Mouse (Mus musculus) T-helper 1 cell (primary cell): Measurements from ENCODE around the gene Trf.

ENCODE experiments used
- in situ Hi-C: fragments of 300-600 bp; cut with MboI, MseI; formaldehyde crosslinking; loops from one replicate; pipeline ENCODE4 v1.15.1; 2025; ENCODE audit warnings: high pct_unique_total_duplicates

The Trf gene

GRCm38 (mm10) chr9:103225464-103225863, 4.8 kb downstream of the Trf start:
- in situ Hi-C loops, result loop anchor here (5.0 kb wide), 1 partner anchor 57 kb away; no protein-coding TSS in a partner anchor

DNA sequence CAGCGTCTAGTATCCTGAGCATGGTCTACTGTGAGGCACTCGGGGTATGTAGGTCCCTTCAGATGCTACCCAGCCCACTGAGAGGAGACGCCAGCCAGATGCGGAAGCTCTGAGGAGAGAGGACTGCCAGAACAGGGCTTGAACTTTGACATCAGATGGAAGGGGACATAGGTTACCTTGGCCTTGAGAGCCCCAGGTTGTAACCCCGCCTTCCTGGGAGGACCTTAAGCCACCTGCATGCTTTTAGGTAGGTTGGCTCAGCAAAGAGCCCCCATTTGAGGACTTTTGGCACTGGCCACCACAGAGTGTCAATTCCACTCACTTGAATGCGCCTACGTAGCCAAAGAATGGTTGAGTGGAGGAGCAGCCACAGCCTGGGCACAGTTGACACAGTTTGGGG, 5.5 kb downstream of the Trf start:
- in situ Hi-C loops, result loop anchor here (5.0 kb wide), 1 partner anchor 58 kb away; no protein-coding TSS in a partner anchor

DNA sequence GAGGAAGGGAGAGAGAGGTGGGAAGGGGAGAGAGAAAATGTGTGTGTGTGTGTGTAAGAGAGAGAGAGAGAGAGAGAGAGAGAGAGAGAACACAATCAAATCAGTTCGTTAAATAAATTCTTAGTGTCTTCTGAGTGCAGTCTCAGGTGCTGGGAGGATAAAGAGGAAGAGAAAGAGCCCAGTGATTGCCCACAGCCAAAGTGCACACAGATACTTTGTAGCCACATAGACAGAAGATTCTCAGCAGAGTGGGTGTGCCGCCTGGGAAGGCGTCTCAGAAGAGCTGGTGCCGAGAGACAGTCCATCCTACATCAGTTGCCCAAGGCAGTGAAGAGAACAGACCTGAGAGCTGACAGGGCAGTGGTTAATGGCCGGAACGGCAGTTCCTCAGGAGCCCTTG, 16.0 kb downstream of the Trf start:
- in situ Hi-C loops, result no loop called here

DNA sequence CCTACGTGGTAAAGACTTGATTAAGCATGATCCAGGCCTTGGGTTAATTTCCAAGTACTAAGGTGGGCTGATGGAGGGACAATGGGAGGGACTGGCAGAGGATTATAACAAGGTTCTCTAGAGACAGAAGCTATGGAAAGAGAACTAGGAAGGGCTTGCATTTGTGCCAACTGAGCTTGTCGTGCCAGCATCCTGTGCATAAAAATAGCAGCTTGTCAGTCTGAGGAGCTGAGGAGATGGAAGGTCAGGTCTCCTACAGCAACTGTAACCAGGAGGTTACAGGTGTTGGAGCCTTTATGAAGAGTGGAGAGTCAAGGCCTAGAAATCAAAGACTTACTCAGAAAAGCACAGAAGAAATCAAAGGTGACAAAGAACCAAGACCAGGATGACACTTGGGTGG, 16.6 kb downstream of the Trf start:
- in situ Hi-C loops, result no loop called here

DNA sequence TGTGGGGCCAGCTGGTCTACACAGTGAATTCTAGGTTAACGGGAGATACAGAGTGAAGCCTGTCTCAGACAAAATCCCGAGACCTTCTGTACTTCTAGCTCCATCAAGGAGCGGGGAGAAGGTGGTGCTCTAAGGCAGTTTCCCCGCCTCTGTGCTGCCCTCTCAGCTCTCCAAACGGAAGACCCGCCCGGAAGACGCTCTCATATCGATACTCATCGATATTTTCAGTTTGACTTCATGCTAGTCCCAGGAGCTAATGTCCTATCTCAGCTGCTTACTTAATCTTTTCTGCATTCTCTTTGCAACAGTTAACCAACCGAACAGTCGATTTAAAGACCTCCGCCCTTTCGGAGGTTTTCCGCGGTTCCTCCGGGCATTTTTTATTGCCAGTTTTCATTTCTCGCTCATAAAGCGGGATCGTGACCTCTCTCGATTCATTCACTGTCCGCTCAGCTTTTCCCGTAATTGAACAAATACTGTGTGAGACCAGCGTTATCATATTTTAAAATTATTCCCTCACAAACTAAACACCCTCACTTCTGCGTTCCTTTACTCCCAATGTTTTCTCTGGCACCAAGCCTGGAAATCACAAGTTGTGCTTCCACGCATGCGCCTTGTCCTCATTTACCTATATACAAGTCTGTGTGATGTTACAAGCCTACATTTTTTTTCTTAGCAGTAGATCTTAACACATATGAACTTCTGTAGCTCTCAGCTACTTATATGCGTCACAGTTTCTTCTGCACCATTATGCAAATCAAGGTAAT, 17.4 kb downstream of the Trf start:
- in situ Hi-C loops, result no loop called here

- in situ Hi-C loops, result no loop called here
Observed at GRCm38 (mm10) chr9:103208802-103209423, 21.3 kb downstream of the Trf start.

DNA sequence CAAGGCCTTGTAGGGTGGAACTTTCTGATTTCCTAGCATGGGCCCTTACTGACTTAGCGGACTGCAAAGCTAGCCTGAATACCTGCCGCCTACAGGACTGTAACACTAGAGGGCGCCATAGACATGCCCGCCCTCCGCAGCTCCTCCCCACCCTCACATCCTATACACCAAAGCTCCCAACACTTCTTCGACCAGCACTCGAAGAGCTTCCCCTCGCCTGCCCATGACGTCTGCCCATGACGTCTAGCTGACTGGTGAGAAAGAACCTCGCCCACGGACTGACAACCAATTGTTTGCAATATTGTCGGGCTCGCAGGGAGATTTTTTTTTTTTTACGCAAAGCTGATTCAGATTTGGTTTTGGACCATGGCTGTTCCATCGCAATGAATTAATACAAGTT, 22.4 kb downstream of the Trf start:
- in situ Hi-C loops, result no loop called here

GRCm38 (mm10) chr9:103205786-103206185, 24.5 kb downstream of the Trf start:
- in situ Hi-C loops, result no loop called here

- in situ Hi-C loops, result no loop called here
Observed at GRCm38 (mm10) chr9:103201561-103202260, 28.5 kb downstream of the Trf start, which contains the start of gene Srprb. Srprb (minus strand) TSS chr9:103202137.

DNA sequence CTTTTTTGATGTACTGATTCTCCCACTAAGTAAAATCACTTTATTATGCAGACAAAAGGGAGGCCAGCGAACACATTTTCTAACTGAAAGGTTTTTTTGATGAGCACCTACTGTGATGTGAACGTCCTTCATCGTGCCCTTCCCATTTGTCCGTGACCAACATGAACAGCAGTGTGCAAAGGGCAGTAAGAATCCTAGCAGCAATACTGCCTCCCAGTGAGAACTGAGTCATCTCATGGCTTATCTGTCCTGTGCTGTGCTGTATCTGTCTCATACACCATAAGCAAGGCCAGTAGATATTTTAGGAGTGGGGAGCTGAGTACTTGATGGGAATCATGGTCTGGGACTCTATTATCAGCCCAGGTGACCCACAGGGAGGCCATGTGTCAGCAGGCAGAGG, 41.8 kb downstream of the Trf start:
- in situ Hi-C loops, result no loop called here

DNA sequence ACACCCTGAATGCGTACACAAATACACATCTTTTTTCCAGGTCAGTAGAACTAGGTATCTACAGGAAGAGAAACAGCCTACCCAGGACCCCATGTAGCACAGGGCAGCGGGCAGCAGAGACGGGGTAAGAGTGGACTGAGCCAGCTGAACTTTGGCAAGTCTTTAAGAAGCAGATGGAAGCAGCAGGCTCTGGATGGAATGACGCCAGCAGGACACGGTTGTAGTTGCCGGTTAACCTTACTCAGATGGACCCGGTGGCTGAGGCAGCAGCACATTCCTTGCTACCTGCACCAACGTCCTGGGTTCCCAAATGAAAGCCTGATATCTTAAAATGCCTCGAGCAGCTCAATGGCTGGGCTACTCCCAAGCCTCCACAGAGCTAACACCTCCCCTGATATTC, 43.5 kb downstream of the Trf start:
- in situ Hi-C loops, result no loop called here

DNA sequence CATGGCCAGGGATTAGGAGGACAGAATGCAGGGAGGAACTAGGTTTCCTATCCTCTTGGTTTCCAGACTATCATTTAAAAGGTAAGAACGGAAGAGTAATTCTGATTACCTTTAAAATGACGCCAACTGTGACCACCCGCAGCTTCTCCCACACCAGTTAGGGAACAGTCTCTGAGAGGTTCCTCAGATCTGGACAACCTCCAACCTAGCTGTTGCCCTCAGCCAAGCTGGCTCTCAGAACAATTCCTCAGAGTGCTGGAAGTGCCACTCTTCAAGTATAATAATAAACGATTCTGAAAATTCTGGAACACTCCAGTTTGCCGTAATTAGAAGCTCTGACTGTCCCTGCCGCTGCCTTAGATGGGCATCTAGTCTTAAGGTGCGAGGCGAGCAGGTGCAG, 44.3 kb downstream of the Trf start:
- in situ Hi-C loops, result no loop called here

DNA sequence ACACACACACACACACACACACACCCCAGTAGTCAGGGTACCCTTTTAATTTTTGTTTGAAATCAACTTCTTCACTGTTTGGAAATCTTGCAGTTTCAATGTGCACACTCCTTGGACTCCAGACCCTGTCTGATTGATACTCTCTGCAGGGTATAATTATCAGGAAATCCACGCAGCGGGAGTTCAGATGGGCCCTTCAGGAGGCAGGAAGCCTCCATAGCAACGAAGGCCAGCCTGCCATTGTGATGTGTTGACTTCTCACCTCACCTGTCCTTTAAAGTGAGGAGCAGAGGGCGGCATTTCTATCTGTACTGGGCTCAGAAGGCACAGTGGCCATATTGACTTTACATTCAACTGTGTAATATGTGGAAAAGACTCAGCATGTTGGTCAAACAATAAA, 45.4 kb downstream of the Trf start:
- in situ Hi-C loops, result loop anchor here (5.0 kb wide), 1 partner anchor 93 kb away; no protein-coding TSS in a partner anchor

DNA sequence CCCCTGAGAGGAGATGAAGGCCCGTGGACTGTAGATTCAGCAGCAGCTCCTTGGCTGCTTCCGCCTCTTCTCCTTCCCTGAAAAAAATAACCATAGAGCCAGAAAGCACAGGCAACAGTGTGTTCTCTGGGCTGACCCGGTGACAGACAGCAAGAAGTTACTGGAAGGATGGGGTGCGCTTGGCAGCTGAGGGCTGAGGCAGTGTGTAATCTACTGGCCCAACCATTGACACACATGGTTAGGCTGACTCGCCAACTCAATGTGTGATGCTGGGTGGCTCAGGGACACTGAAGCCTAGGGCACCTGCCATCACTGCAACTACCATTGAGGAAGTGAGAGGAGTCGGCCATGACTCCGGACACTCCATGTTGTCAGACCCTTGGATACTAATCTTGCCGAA, 48.4 kb downstream of the Trf start:
- in situ Hi-C loops, result loop anchor here (5.0 kb wide), 1 partner anchor 90 kb away; no protein-coding TSS in a partner anchor

DNA sequence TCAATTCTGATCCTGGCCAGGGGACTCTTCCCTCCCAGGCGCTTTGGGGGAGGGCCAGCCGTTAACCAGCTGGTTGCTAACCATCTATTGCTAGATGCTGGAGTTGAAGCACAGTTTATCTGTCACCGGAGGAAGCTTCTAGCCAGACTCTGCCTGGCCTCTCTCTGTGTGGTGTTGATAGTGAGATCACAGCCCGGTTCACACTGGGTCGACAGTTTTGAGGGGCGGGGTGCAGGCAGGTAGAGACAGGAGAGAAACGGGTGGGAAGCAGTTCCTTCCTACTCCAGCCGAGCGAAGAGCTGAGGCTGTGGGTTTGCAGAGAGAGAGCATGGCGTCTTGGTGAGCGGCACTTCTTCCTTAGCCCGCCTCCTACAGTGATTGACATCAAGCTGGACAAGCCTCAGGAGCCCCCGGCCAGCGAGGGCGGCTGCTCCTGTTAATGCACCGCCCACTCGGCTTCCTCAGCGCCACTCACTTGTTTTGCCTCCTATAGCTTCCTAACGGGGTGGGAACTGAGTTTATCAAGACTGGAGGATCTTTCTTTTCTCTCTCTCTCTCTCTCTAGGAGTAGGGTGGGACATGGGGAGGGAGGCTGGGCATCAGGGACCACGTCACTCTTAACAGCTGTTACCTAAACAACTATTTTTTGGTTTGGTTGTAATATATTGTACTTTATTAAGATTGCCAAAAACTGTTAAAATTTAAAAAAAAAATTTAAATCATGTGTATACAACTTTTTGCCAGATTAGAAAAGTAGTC, 49.3 kb downstream of the Trf start:
- in situ Hi-C loops, result loop anchor here (5.0 kb wide), 1 partner anchor 89 kb away; no protein-coding TSS in a partner anchor

DNA sequence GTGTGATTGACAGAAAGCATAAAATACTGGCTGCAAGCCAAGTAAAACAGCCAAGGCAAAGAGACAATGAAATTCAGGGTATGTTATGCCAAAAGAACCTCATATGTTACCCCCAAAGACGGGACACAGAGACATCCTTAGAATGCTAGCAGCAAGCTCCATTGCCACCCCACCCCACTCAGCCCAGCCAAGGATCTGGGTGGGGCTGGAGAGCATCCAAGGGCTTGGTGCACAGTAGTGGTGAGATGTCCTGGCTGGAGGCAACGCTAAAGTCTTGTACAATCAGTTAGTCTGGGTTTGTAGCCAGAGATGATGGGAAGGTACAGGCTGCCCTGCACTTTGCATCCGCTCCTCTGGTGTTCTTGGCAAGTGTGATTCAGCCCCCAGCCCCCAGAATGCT, 49.9 kb downstream of the Trf start:
- in situ Hi-C loops, result loop anchor here (5.0 kb wide), 1 partner anchor 88 kb away; no protein-coding TSS in a partner anchor

GRCm38 (mm10) chr9:103175692-103176091, 54.6 kb downstream of the Trf start:
- in situ Hi-C loops, result loop anchor here (10.0 kb wide), 1 partner anchor 541 kb away; no protein-coding TSS in a partner anchor

GRCm38 (mm10) chr9:103174771-103175519, 55.3 kb downstream of the Trf start:
- in situ Hi-C loops, result loop anchor here (10.0 kb wide), 1 partner anchor 540 kb away; no protein-coding TSS in a partner anchor

DNA sequence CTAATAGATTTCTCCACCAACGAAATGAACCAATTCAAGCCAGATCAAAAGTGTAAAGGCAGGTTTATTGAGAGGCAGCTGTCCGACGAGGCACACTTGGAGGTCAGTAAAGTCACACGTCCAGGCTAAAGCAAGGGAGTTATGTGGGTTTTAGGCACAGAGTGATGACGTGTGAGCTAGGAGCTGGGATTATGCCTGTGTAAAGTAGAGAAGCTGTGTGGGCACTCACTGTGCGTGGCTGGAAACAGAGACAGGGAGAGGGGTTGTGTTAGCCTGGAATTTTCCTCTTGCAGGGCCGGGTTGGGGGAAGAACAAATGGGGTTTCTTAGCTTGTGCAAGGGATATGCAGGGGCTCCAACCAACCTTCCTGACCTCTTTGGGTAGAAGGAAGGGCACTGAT, 61.5 kb downstream of the Trf start:
- in situ Hi-C loops, result no loop called here

GRCm38 (mm10) chr9:103168046-103168445, 62.2 kb downstream of the Trf start:
- in situ Hi-C loops, result no loop called here

DNA sequence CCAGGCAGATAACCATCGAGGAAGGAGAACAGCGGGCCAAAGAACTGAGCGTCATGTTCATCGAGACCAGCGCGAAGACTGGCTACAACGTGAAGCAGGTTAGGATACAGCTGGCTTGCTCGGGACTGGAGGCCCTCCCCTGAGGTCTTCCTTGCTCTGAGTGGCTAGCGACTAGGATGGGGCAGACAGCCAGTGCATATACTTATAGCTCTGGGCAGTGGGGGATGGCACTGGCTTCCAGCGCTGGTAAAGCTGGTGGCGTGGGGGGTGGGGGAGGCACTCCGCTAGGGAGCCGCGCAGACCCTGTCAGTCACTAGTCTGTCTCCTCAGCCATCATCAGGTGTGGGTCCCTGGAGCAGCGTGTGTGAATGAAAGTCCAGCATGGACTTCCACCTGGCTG, 66.4 kb downstream of the Trf start:
- in situ Hi-C loops, result no loop called here
